Mouse (Mus musculus): ENCODE results near the gene Hoxb8.

Hoxb8 gene

DNA sequence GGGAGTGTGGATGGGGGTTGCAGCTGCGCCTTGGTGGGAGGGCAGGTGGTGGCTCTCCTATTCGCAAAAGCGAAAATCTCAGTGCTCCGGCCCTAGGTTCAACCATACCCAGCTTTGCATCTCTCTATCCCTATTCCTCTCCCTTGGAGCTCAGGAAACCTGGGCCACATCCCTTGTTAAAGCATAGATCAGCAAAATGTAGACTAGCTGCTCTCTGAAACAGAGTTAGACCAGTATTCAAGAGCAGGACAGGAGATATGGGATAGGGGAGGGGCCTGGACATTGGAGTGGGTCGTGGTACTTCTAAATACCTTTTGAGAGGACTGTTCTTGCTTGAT lies 33.6 kb downstream of the Hoxb8 start:
- no peak for ATAC-seq (ENCODE audit: low TSS enrichment)

GRCm38 (mm10) chr11:96316696-96317607 lies 35.2 kb downstream of the Hoxb8 start:
- ATAC-seq (ENCODE audit: low TSS enrichment): no peak

DNA sequence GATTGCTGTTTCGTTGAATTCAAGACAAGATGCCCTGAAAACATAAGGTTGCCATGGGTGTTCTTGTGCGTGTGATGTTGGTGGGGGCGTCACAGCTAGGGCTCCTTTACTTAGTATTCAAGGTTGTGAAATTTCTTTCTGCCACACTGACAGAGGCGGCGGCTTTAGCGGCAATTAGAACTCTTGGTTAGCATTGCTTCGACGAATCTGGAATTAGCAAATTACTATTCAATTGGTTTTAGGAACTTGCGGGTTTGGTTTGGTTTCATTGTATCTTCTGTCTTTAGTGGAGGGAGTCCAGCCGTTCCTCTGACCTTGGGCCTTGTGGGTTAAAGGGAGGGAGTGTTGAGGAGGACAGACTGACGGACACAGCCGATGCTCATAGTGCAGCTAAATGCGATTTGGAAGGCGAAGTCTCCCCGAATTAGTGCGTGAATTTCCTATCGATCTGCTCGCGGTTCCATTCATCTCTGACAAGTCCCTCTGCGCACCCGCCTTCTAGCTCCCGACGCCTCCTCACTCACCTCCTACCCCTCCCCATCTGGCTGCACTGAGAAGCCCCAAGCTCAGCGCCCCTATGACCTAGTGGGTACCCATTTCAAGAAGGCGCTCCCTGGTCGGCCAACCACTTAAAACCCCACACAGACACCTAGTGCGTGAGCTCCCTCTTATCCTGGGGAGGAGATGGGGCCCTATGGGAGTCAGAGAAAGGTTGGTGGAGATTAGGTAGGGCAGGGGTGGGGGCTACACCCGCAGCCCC lies 36.1 kb downstream of the Hoxb8 start, which contains the start of gene Hoxb4:
TSS of gene Hoxb4 (plus strand) at position 660 of the 760 bp plus-strand sequence.
- ATAC-seq (ENCODE audit: low TSS enrichment): no peak

GRCm38 (mm10) chr11:96318368-96319070 lies 36.8 kb downstream of the Hoxb8 start:
- ATAC-seq (ENCODE audit: low TSS enrichment): no peak

- ATAC-seq (ENCODE audit: low TSS enrichment): no peak
Measured at GRCm38 (mm10) chr11:96319071-96319902, 37.6 kb downstream of the Hoxb8 start.

- ATAC-seq (ENCODE audit: low TSS enrichment): no peak
Measured at GRCm38 (mm10) chr11:96319910-96320309, 38.2 kb downstream of the Hoxb8 start.

GRCm38 (mm10) chr11:96320688-96321087 lies 39.0 kb downstream of the Hoxb8 start:
- no peak for ATAC-seq (ENCODE audit: low TSS enrichment)

GRCm38 (mm10) chr11:96321846-96322245 lies 40.1 kb downstream of the Hoxb8 start:
- ATAC-seq (ENCODE audit: low TSS enrichment): no peak

DNA sequence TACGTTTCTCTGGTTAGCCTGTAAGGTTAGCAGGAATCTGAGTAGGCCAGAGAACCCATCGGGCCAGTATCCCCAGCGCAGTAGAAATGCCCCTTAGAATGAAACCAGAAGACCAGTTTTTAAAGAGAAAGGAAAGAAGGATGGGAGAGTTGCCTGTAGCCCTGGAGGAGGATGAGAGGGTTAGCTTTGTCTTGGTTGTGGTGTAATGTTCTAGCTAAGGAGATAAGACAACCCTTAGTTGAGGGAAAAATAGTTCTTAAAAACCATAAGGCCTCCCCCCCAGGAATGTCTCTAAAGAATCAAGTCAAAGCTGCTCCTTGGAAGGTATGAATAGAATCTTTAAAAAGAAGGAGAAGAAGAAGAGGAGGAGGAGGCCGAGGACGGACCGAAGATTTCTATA lies 41.0 kb downstream of the Hoxb8 start:
- ATAC-seq (ENCODE audit: low TSS enrichment): no peak

DNA sequence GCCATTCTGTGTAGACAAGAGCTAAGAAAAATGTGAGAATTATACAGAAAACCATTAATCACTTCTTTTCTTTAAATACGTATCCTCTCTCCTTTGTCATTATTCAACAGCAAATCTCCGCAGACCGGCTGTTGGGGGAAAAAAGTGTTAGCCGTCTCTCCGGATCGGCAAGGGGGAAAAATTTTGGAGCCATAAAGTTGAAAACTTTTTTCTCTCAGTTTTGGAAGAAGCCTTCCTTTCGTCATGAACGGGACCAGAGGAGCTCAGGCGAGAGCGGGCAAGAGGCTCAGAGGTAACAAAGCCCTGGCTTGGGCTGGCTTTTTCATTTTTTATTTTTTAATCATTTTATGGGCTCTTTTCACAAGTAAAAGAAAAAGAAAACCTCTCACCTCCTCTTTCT lies 41.4 kb downstream of the Hoxb8 start, which contains the start of gene Hoxb3:
TSS of gene Hoxb3 (plus strand) at position 173 of the 400 bp plus-strand sequence.
- no peak for ATAC-seq (ENCODE audit: low TSS enrichment)

DNA sequence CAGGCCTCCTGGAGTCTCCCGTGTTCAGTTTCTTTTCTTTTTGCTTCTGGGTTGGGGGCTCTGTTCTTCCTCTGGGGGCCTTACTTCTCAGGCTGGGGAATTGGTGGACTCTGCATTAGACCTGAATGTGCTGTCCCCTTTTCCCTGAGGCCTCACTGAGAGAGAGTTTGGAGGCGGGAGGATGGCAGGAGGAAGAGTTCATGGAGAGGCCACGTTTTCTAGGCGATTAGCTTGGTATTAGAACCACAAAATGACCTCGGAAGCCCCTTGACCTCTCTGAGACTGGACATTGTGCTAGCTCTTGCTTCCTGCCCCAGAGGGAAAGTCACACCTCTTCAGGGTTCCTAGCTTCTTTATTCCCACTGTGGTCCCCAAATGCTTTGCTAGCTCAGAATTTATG lies 42.4 kb downstream of the Hoxb8 start:
- ATAC-seq (ENCODE audit: low TSS enrichment): no peak

DNA sequence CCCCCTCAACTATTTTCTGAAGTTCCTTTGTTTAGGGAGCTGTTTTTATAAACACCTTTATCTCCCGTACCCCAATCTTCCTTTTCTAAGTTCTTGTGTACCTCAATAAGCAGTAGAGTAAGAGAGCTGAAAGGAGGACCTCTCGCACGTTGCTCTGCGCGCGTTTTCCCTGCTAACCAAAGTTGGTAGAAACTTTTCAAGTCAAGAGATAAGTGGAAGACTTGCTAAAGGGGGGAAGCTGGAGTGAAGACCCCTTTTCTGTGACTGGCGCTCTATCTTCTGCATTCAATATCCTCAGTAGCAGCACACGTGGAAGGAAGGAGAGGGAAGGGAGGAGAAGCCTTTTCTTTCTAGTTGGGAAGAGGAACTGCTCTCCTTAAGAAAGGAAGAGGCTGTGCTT lies 43.3 kb downstream of the Hoxb8 start:
- ATAC-seq (ENCODE audit: low TSS enrichment): no peak

DNA sequence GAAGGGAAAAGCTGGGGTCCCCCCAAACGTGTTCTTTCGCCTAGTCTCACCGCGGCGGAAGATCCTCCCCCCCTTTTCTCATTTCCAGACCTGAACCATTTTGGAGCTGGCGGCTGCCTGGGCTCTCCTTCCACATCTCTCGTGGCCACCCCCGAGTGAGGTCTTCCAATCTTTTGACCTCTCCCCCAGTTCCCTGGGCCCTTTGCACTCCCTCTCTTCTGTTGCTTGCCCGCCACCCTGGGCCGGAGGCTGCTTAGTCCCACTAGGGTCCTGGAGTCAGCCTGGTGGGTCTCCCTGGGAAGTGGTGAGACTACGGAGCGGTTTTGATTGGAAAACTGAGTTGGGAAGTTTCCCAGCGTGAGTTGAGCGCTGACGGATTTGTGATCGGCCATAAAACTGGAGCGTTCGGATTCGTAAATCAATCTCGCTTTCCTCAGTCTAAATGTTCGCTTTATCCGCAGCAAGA lies 44.1 kb downstream of the Hoxb8 start:
- no peak for ATAC-seq (ENCODE audit: low TSS enrichment)

- ATAC-seq (ENCODE audit: low TSS enrichment): no peak
Measured at GRCm38 (mm10) chr11:96326705-96327104, 45.0 kb downstream of the Hoxb8 start.

GRCm38 (mm10) chr11:96327122-96327521 lies 45.4 kb downstream of the Hoxb8 start:
- no peak for ATAC-seq (ENCODE audit: low TSS enrichment)

DNA sequence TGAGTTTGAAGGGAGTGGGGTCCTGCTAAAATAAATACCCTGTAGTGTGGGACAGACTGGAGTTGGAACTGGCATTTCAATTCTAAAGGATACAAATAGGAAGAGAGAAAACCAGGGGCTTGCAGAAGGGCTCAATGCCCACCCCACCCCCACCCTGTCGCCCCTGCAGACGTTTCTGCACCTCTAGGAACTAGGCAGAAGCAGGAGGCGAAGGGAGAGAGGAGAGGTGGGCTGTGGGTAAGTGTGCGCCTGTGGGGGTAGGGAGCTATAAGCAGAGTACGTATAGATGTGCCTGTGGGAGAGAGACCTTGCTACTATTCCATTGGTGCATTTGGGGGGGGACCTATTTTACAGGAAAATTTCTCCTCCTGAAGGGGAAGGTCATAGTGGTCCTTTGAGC lies 46.0 kb downstream of the Hoxb8 start:
- ATAC-seq (ENCODE audit: low TSS enrichment): no peak

DNA sequence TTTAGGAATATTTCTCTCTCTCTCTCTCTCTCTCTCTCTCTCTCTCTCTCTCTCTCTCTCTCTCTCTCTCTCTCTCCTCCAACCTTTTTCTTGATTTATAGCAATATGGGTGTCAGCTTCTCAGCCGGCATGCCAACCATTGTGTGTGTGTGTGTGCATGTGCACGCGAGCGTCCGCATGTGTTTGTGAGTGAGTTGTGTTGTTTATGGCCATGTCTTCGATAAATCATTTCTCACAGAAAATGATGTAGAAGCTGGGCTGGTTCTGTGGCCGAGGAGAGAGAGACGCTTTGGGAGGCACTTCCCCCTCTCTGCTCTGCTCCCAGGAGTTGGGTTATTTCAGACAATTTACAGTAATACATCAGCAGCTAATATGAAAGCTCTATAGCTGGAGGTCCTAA lies 46.9 kb downstream of the Hoxb8 start:
- ATAC-seq (ENCODE audit: low TSS enrichment): no peak

DNA sequence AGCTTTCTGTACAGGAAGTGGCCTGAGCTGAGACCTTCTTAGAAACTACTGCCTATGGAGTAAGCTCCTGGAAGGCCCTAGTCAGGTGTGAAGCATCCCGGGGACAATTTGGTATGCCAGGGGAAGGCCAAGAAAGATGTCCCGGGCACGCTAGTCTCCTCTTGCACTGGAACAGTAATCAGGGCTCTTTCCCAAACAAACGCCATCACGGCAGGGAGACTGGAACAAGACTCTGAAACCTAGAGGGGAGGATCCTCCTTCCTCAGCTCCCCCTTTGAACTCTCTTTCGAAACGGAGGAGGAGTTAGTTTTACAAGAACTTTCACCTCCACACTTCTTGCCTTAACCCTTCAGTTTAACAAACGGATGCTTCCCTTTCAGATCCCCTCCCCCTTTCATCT lies 50.4 kb downstream of the Hoxb8 start:
- ATAC-seq (ENCODE audit: low TSS enrichment): no peak

DNA sequence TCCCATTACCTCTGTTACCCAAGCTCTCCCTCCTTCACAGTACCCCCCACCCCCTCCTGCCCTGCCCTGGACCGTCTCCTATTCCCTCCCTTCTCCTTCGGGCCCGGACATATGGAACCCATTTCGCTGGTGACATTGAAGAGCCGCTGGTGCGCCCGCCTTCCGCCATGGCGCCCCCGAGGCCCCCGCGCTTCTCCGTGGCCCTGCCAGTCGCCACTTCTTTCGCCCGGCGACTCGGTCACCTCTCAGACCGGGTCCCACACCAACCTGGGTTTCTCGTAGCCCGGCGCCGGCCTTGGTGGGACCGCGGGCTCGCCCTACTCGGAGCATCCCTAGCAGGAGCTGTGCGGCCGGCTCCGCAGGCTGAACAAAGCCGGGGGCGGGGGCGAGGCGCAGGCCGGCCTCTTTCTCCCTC lies 50.9 kb downstream of the Hoxb8 start:
- no peak for ATAC-seq (ENCODE audit: low TSS enrichment)

DNA sequence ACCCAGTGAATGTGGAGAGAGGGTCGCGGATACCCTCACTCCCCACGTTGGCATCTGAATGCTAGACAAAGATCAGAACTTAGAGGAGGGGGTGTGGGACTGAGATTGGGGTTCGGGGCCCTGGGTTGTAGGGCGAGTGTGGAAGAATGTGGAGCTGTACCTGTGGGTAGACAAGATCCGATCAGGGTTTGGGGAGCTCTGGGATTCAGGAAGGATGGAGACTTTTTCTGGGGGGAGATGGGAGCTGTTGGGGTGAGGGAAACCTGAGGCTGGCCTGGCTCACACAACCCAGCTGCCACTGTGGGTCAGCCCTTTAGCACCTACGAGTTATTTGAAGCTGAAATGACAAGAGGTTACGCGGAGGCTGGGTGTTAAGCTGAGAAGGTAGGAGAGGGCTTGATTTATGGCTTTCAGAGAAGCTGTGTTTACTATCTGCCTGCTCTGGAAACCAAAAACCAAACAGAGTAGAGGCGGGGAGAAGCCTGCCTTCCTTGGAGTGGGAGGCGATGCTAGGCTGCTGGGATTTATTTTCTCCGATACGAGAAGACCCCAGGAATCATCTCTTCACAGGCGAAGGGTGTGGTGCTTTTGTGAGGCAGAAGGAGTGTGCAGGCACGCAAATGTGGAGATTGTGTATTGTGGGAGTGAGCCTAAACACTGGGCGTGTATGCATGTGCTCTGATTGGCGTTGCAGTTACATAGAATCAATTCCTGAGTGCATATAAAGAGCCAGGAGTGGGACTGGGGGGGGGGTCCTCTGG lies 51.7 kb downstream of the Hoxb8 start:
- no peak for ATAC-seq (ENCODE audit: low TSS enrichment)

GRCm38 (mm10) chr11:96334002-96334364 lies 52.3 kb downstream of the Hoxb8 start:
- no peak for ATAC-seq (ENCODE audit: low TSS enrichment)

Measured in frontal cortex, adult (tissue).